Mouse (Mus musculus) G1E (cell line): ENCODE results near the gene Frmd5.

Source experiments
- CTCF ChIP-seq: IDR thresholded peaks from 2 replicates; pipeline ENCODE4 v1.5.1; 2012; ENCODE audit warnings: low read depth, low read length, inconsistent platforms, mixed read lengths
- GATA1 ChIP-seq: IDR thresholded peaks from 2 replicates; pipeline ENCODE4 v1.6.1; 2012; ENCODE audit warnings: borderline replicate concordance, low read length, inconsistent platforms, mixed read lengths

- no peak for TF ChIP-seq CTCF
- no peak for TF ChIP-seq GATA1
Observed at GRCm38 (mm10) chr2:121834926-121835325, 28.0 kb upstream of the Frmd5 start.
